Mouse (Mus musculus): Measurements from ENCODE around the gene St8sia1. TPM values are rescaled to one million over a fixed set of nuclear protein-coding genes. Genes with fewer than 3 reads are reported as not detected.

St8sia1 gene
- polyA plus RNA-seq, 1 experiment from 2014 or later, result 3.4 TPM

- WGBS, result 84% methylated on average over 2 of the region's 2 CpGs
Measured at GRCm38 (mm10) chr6:142858937-142859336, 105.3 kb downstream of the St8sia1 start.

DNA sequence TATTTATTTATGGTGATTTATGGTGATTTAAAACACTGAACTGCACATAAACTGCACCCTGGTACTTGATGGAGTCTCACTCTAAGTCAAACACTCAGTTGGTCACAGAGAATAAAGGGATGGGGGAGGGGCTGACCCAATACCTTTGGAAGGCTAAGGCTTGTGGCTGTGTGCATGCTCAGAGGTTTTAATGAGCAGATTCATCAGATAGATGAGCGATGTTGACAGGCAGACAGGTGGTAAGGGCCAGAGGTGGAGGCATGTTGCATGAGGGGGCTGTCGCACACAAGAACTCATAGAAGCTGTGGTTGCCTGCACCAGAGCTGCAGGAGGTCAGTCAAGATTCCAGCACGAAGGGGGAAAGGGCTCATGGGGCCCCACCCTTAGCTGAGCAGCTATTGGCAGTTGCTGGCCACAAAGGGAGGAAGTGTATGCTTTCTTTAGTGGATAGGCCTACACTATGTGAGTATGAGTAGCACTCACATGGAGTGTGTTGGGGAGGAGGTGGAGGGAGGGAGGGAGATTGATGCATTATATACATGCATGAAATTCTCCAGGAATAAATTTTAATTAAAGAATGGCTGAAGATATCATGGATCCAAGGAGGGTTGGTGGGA, 107.9 kb downstream of the St8sia1 start:
- Histone ChIP-seq H3K27ac (no peak overlapping the region), H3K36me3 (no peaks in the 10 kb centered on the region), H3K4me1 (peaks cover 13% of the 10 kb centered on the region), H3K4me3 (no peak overlapping the region), H3K27me3 (ENCODE audit: insufficient read depth, poor library complexity, severe bottlenecking) (no peaks in the 10 kb centered on the region), H3K9me3 (no peaks in the 10 kb centered on the region)
- peak; percentile 47 for DNase-seq (ENCODE audit: low spot score)
- WGBS, result 70% methylated on average over 3 of the region's 3 CpGs

More at GRCm38 (mm10) chr6:142858937-142859336, 105.3 kb downstream of the St8sia1 start:
- H3K36me3 ChIP-seq, result no peaks in the 10 kb centered on the region
- DNase-seq (ENCODE audit: low spot score), result peak; percentile 64
- H3K27ac ChIP-seq, result no peak overlapping the region
- no peak overlapping the region for H3K4me3 ChIP-seq
- no peaks in the 10 kb centered on the region for H3K9me3 ChIP-seq
- no peaks in the 10 kb centered on the region for H3K27me3 ChIP-seq (ENCODE audit: insufficient read depth, poor library complexity, severe bottlenecking)
- peaks cover 13% of the 10 kb centered on the region for H3K4me1 ChIP-seq

- peaks cover 13% of the 10 kb centered on the region for H3K4me1 ChIP-seq
- H3K27ac ChIP-seq, result no peak overlapping the region
- H3K27me3 ChIP-seq (ENCODE audit: insufficient read depth, poor library complexity, severe bottlenecking), result no peaks in the 10 kb centered on the region
- H3K4me3 ChIP-seq, result no peak overlapping the region
- H3K9me3 ChIP-seq, result no peaks in the 10 kb centered on the region
- 85% methylated on average over 5 of the region's 5 CpGs for WGBS
- peak; percentile 71 for DNase-seq (ENCODE audit: low spot score)
- H3K36me3 ChIP-seq, result no peaks in the 10 kb centered on the region
Measured at GRCm38 (mm10) chr6:142855761-142856160, 108.5 kb downstream of the St8sia1 start.

- Histone ChIP-seq H3K27me3 (ENCODE audit: insufficient read depth, poor library complexity, severe bottlenecking) (no peaks in the 10 kb centered on the region), H3K36me3 (no peaks in the 10 kb centered on the region), H3K9me3 (no peaks in the 10 kb centered on the region), H3K4me3 (no peak overlapping the region), H3K4me1 (peaks cover 19% of the 10 kb centered on the region), H3K27ac (no peak overlapping the region)
- 86% methylated on average over 6 of the region's 6 CpGs for WGBS
- DNase-seq (ENCODE audit: low spot score), result peak; percentile 71
Measured at GRCm38 (mm10) chr6:142852419-142853377, 111.6 kb downstream of the St8sia1 start.

DNA sequence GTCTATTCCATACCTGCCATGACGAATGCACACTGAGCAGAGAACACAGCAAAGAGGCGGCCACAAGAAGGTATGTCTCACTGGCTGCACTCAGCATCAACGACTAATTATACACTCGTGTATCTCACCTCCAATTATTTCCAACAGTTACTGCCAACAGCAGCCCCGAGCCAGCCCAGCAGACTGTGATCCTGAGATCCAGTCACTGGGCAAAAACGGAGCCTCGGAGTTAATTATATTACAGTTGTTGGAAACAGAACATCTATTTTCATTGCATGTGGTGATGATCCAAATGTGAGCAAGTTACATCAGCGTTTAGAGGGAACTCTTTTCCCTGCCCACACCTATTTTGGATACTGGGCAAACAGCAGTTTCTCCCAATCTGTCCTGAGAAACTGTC, 113.8 kb downstream of the St8sia1 start:
- H3K4me1 ChIP-seq, result peaks cover 12% of the 10 kb centered on the region; the same call in 1 of the 2 replicates
- no peak overlapping the region for H3K27ac ChIP-seq
- H3K9me3 ChIP-seq, result no peaks in the 10 kb centered on the region
- no peaks in the 10 kb centered on the region for H3K27me3 ChIP-seq (ENCODE audit: insufficient read depth, poor library complexity, severe bottlenecking)
- H3K36me3 ChIP-seq, result no peaks in the 10 kb centered on the region
- DNase-seq (ENCODE audit: low spot score), result peak; percentile 16
- 86% methylated on average over 8 of the region's 8 CpGs for WGBS
- no peak overlapping the region for H3K4me3 ChIP-seq

DNA sequence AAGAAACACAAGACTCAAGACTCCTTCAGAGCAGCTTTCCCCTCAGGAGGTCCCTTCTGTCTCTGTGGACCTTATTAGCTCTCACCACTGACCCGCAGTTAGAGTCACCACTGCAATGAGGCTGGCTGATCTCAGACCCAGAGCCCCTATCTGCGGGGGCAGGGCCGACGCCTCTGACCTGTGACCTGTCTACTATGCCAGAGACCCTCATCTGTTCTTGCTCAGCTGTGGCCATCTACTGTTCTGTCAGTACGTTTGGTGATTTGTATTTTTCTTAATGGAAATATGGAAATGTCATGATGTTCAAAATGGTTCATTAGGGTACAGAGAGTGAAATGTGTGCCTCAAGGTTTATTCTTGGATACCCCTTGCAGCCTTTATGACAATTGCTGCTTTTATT, 114.9 kb downstream of the St8sia1 start:
- whole genome bisulfite sequencing, result 30% methylated on average over 5 of the region's 5 CpGs
- peak; percentile 71 for DNase-seq (ENCODE audit: low spot score)

DNA sequence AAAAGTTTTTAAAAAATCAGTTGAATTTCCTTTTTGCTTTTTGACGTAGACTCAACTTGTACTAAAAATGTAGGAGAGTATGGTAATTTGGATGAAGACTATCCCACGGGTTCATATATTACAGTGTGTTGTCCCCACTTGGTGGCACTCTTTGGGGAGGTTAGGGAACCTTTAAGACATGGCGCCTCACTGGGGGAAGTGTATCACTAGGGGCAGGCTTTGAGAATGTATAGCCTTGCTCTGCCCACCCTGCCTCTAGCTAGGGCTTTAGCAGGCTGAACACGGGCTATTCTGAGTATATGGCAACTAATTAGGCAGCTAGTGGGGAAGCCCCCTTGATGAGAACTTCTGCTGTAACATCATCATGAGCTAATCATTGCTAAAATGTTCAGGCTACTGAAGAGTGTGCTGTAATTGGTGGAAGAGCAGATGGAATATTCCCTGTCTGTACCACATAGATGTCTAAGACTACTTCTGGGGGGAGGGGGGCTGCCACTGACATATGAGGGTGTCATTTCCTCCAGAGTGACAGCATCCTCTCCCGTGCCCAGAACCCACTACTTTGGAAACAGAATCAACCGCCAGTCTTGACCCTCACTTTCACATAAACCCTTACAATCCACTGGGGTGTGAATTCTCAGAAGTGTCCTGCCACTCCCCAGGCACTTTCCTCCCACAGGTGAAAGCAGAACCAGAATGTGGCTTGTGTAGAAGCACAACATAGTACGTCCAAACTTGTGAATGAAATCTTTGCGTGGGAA, 116.2 kb downstream of the St8sia1 start:
- Histone ChIP-seq H3K9me3 (no peaks in the 10 kb centered on the region), H3K36me3 (no peaks in the 10 kb centered on the region), H3K27me3 (ENCODE audit: insufficient read depth, poor library complexity, severe bottlenecking) (0 out of 2 replicates have a peak, but pooled peaks cover 6% of the 10 kb centered on the region), H3K4me1 (peaks cover 12% of the 10 kb centered on the region; the same call in 1 of the 2 replicates), H3K4me3 (no peak overlapping the region), H3K27ac (no peak overlapping the region)
- DNase-seq (ENCODE audit: low spot score), result peak; percentile 63
- WGBS, result 66% methylated on average over 8 of the region's 8 CpGs

More for the DNA sequence above, 114.9 kb downstream of the St8sia1 start:
- H3K27ac ChIP-seq, result no peak overlapping the region
- no peaks in the 10 kb centered on the region for H3K9me3 ChIP-seq
- H3K4me3 ChIP-seq, result no peak overlapping the region
- H3K4me1 ChIP-seq, result peaks cover 12% of the 10 kb centered on the region; the same call in 1 of the 2 replicates
- no peaks in the 10 kb centered on the region for H3K36me3 ChIP-seq
- H3K27me3 ChIP-seq (ENCODE audit: insufficient read depth, poor library complexity, severe bottlenecking), result 0 out of 2 replicates have a peak, but pooled peaks cover 6% of the 10 kb centered on the region

GRCm38 (mm10) chr6:142846855-142847254, 117.4 kb downstream of the St8sia1 start:
- Histone ChIP-seq H3K27me3 (ENCODE audit: insufficient read depth, poor library complexity, severe bottlenecking) (0 out of 2 replicates have a peak, but pooled peaks cover 6% of the 10 kb centered on the region), H3K27ac (no peak overlapping the region), H3K9me3 (no peaks in the 10 kb centered on the region), H3K4me1 (peaks cover 12% of the 10 kb centered on the region; the same call in 1 of the 2 replicates), H3K4me3 (no peak overlapping the region), H3K36me3 (no peaks in the 10 kb centered on the region)
- 86% methylated on average over 4 of the region's 4 CpGs for WGBS
- peak; percentile 33 for DNase-seq (ENCODE audit: low spot score)

GRCm38 (mm10) chr6:142845066-142845465, 119.2 kb downstream of the St8sia1 start:
- Histone ChIP-seq H3K9me3 (no peaks in the 10 kb centered on the region), H3K27me3 (ENCODE audit: insufficient read depth, poor library complexity, severe bottlenecking) (0 out of 2 replicates have a peak, but pooled peaks cover 6% of the 10 kb centered on the region), H3K27ac (no peak overlapping the region), H3K4me3 (no peak overlapping the region), H3K36me3 (no peaks in the 10 kb centered on the region), H3K4me1 (peaks cover 12% of the 10 kb centered on the region; the same call in 1 of the 2 replicates)
- DNase-seq (ENCODE audit: low spot score), result peak; percentile 57
- 79% methylated on average over 4 of the region's 4 CpGs for WGBS

GRCm38 (mm10) chr6:142844061-142844460, 120.2 kb downstream of the St8sia1 start:
- Histone ChIP-seq H3K9me3 (no peaks in the 10 kb centered on the region), H3K4me3 (no peak overlapping the region), H3K4me1 (peaks cover 7% of the 10 kb centered on the region; the same call in 1 of the 2 replicates), H3K27me3 (ENCODE audit: insufficient read depth, poor library complexity, severe bottlenecking) (0 out of 2 replicates have a peak, but pooled peaks cover 6% of the 10 kb centered on the region), H3K27ac (no peak overlapping the region), H3K36me3 (no peaks in the 10 kb centered on the region)
- peak; percentile 24 for DNase-seq (ENCODE audit: low spot score)
- 79% methylated on average over 4 of the region's 4 CpGs for WGBS

- Histone ChIP-seq H3K4me1 (peaks cover 9% of the 10 kb centered on the region; the same call in 1 of the 2 replicates), H3K4me3 (no peak overlapping the region), H3K27ac (no peak overlapping the region), H3K36me3 (no peaks in the 10 kb centered on the region), H3K27me3 (ENCODE audit: insufficient read depth, poor library complexity, severe bottlenecking) (no peaks in the 10 kb centered on the region), H3K9me3 (no peaks in the 10 kb centered on the region)
- 94% methylated on average over 1 of the region's 1 CpGs for WGBS
- peak; percentile 28 for DNase-seq (ENCODE audit: low spot score)
Measured at GRCm38 (mm10) chr6:142838501-142838900, 125.8 kb downstream of the St8sia1 start.

GRCm38 (mm10) chr6:142837326-142837725, 126.9 kb downstream of the St8sia1 start:
- Histone ChIP-seq H3K27ac (no peak overlapping the region), H3K27me3 (ENCODE audit: insufficient read depth, poor library complexity, severe bottlenecking) (0 out of 2 replicates have a peak, but pooled peaks cover 6% of the 10 kb centered on the region), H3K9me3 (no peaks in the 10 kb centered on the region), H3K4me3 (no peak overlapping the region), H3K36me3 (no peaks in the 10 kb centered on the region), H3K4me1 (peaks cover 9% of the 10 kb centered on the region; the same call in 1 of the 2 replicates)
- DNase-seq (ENCODE audit: low spot score), result peak; percentile 70
- whole genome bisulfite sequencing, result 73% methylated on average over 9 of the region's 9 CpGs

All from heart, embryonic 10.5 days (tissue).